Mouse (Mus musculus) cerebellum, adult 2 months (tissue): ENCODE results near the gene Cbfa2t2. TPM values are rescaled to one million over a fixed set of nuclear protein-coding genes. Genes with fewer than 3 reads are reported as not detected.

Experiments used
- DNase-seq, 2 experiments: peaks; one replicate each; pipeline ENCODE4 v3.0.0; 2021
- H3K27ac ChIP-seq: fragments of 200-500 bp; 2 replicates; pipeline ENCODE4 v1.5.1; 2012; ENCODE audit warnings: low read length, control low read depth, inconsistent platforms; ENCODE audit not compliant: insufficient read depth
- H3K27me3 ChIP-seq: fragments of 200-500 bp; 2 replicates; pipeline ENCODE4 v1.6.1; 2012; ENCODE audit warnings: inconsistent platforms, mild to moderate bottlenecking, low read length, moderate library complexity; ENCODE audit not compliant: control insufficient read depth, insufficient read depth
- H3K4me1 ChIP-seq: fragments of 200-500 bp; 2 replicates; pipeline ENCODE4 v1.6.1; 2011; ENCODE audit warnings: low read length; ENCODE audit not compliant: control insufficient read depth, insufficient read depth
- H3K4me3 ChIP-seq: fragments of 200-500 bp; replicated peaks from 2 replicates; pipeline ENCODE3; 2011; ENCODE audit warnings: mild to moderate bottlenecking, low read depth, low read length, control low read depth; ENCODE audit not compliant: insufficient read depth
- CTCF ChIP-seq: fragments of 200-500 bp; IDR thresholded peaks from 2 replicates; pipeline ENCODE4 v1.5.1; 2011; ENCODE audit warnings: low read depth, mild to moderate bottlenecking, control low read depth, low read length, moderate library complexity, borderline replicate concordance; ENCODE audit not compliant: insufficient read depth
- POLR2A ChIP-seq: fragments of 200-500 bp; IDR thresholded peaks from 2 replicates; pipeline ENCODE4 v1.6.1; 2011; ENCODE audit warnings: low read length, control low read depth, borderline replicate concordance; ENCODE audit not compliant: insufficient read depth
- WGBS: fragments of 180-500 bp; shearing (Covaris S2); methylation state at CpG from one replicate; pipeline ENCODE4 v1.1.7; 2018; 5-methylcytosine and 5-hydroxymethylcytosine counted together
- polyA plus RNA-seq: library from polyadenylated mRNA; depleted of rRNA; stranded (reverse); fragments of >200 nt; gene quantifications from 2 replicates; pipeline ENCODE4 v1.2.3, GENCODE M21; 2012; rRNA removed

The Cbfa2t2 gene
- polyA plus RNA-seq, 1 experiment, result 31.5 TPM

- Histone ChIP-seq H3K4me3 (no peak overlapping the region), H3K27ac (no peak overlapping the region), H3K27me3 (no peaks in the 10 kb centered on the region), H3K4me1 (peaks cover 24% of the 10 kb centered on the region)
- TF ChIP-seq CTCF (no peak), POLR2A (no peak)
- WGBS, result 68% methylated on average over 8 of the region's 8 CpGs
- DNase-seq, result no peak
Measured at GRCm38 (mm10) chr2:154580586-154580985, 144.3 kb downstream of the Cbfa2t2 start.

- TF ChIP-seq CTCF (0 out of 2 replicates have a peak, but pooled peaks have one; percentile 8), POLR2A (no peak)
- H3K27ac ChIP-seq, result no peak overlapping the region
- no peak overlapping the region for H3K4me3 ChIP-seq
- WGBS, result 100% methylated on average over 1 of the region's 1 CpGs
- no peak for DNase-seq
- peaks cover 24% of the 10 kb centered on the region for H3K4me1 ChIP-seq
- H3K27me3 ChIP-seq, result no peaks in the 10 kb centered on the region
Measured at GRCm38 (mm10) chr2:154581421-154581820, 145.1 kb downstream of the Cbfa2t2 start.

GRCm38 (mm10) chr2:154583906-154584872, 147.9 kb downstream of the Cbfa2t2 start:
- Histone ChIP-seq H3K4me1 (peaks cover 24% of the 10 kb centered on the region), H3K4me3 (no peak overlapping the region), H3K27me3 (no peaks in the 10 kb centered on the region), H3K27ac (no peak overlapping the region)
- no peak for TF ChIP-seq POLR2A
- WGBS, result 16% methylated on average over 15 of the region's 15 CpGs
- DNase-seq, result peak; percentile 82 to 91

GRCm38 (mm10) chr2:154584931-154585601, 148.8 kb downstream of the Cbfa2t2 start:
- H3K27me3 ChIP-seq, result no peaks in the 10 kb centered on the region
- TF ChIP-seq CTCF (no peak), POLR2A (no peak)
- H3K27ac ChIP-seq, result no peak overlapping the region
- H3K4me3 ChIP-seq, result no peak overlapping the region
- DNase-seq, result peak; percentile 26 to 36
- H3K4me1 ChIP-seq, result peaks cover 24% of the 10 kb centered on the region
- 7% methylated on average over 17 of the region's 17 CpGs for WGBS

- no peaks in the 10 kb centered on the region for H3K27me3 ChIP-seq
- WGBS, result 80% methylated on average over 5 of the region's 5 CpGs
- TF ChIP-seq CTCF (peak; percentile 51; the same call in 1 of the 2 replicates), POLR2A (no peak)
- H3K27ac ChIP-seq, result no peak overlapping the region
- peaks cover 24% of the 10 kb centered on the region for H3K4me1 ChIP-seq
- no peak overlapping the region for H3K4me3 ChIP-seq
- no peak for DNase-seq
Measured at GRCm38 (mm10) chr2:154586405-154586804, 150.1 kb downstream of the Cbfa2t2 start.

Other genes with a start within 250 kb of the Cbfa2t2 start
- not detected in 2 replicates for gene Bpifb1, start 245.7 kb upstream of the Cbfa2t2 start, polyA plus RNA-seq
- gene Bpifb5, start 212.7 kb upstream of the Cbfa2t2 start, polyA plus RNA-seq, result 0.08 and 0.21 TPM in 2 replicates
- not detected in 2 replicates for gene Bpifb9a, start 178.6 kb upstream of the Cbfa2t2 start, polyA plus RNA-seq
- gene Bpifb9b, start 129.3 kb upstream of the Cbfa2t2 start, polyA plus RNA-seq, result not detected in 2 replicates
- gene Cdk5rap1, start 63.5 kb upstream of the Cbfa2t2 start, polyA plus RNA-seq, result 19.2 and 21.7 TPM in 2 replicates
- gene Snta1, start 28.4 kb upstream of the Cbfa2t2 start, polyA plus RNA-seq, result 33.7 and 35.7 TPM in 2 replicates
- 1.1 and 1.4 TPM in 2 replicates for gene 1700003F12Rik, start 110.6 kb downstream of the Cbfa2t2 start, polyA plus RNA-seq
- 0.07 and 0.10 TPM in 2 replicates for gene Actl10, start 115.3 kb downstream of the Cbfa2t2 start, polyA plus RNA-seq
- gene Necab3, start 122.4 kb downstream of the Cbfa2t2 start, polyA plus RNA-seq, result 64.1 and 77.2 TPM in 2 replicates
- gene E2f1, start 133.4 kb downstream of the Cbfa2t2 start, polyA plus RNA-seq, result 4.1 and 5.0 TPM in 2 replicates
- gene Pxmp4, start 167.2 kb downstream of the Cbfa2t2 start, polyA plus RNA-seq, result 14.8 and 14.9 TPM in 2 replicates
- gene Zfp341, start 176.8 kb downstream of the Cbfa2t2 start, polyA plus RNA-seq, result 11.5 and 13.3 TPM in 2 replicates
- gene 4930519P11Rik, start 177.0 kb downstream of the Cbfa2t2 start, polyA plus RNA-seq, result not detected in 2 replicates
- gene Chmp4b, start 215.2 kb downstream of the Cbfa2t2 start, polyA plus RNA-seq, result 307 and 356 TPM in 2 replicates